18 mouse cellular contexts compared by ENCODE assay signal in the genomic region with DNA sequence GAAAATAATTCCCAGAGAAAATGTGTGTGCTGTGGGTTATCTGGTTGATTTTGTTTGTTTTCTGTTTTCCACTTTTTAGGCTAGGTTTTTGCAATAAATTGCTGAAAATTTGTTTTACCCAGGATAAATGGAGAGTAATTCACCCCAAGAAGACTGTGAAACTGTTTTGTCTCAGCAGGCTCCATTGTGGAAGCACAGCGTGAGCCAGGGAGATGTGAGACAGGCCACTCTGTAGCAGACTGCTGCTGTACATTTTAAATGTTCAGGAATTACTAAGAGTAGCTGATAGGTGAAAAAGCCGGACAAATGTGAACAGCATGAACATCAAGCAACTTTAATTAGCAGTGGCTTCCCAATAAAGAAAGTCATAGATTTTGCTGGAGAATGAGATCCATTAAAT.
"Had no signal": no experiment of that assay in that cellular context is flagged by ENCODE, and none has a peak within 500 bp of the region (broad histone marks: within the 10 kb centered on the region; RNA-seq: fewer than 3 reads in every experiment).

No protein-coding gene starts in this region.

- H3K36me3 ChIP-seq: liver, embryonic 15.5 days; lung, embryonic 15.5 days; midbrain, embryonic 13.5 days; midbrain, embryonic 15.5 days; neural tube, embryonic 12.5 days; stomach, embryonic 15.5 days had no signal

- H3K9me3 ChIP-seq: liver, embryonic 15.5 days; lung, embryonic 15.5 days; megakaryocyte, embryonic 14.5 days; midbrain, embryonic 13.5 days; midbrain, embryonic 15.5 days; neural tube, embryonic 12.5 days; stomach, embryonic 15.5 days had no signal

- H3K4me3 ChIP-seq: liver, embryonic 15.5 days; lung, embryonic 15.5 days; megakaryocyte, embryonic 14.5 days; midbrain, embryonic 13.5 days; midbrain, embryonic 15.5 days; neural tube, embryonic 12.5 days; stomach, embryonic 15.5 days had no signal

- H3K4me1 ChIP-seq: liver, embryonic 15.5 days; lung, embryonic 15.5 days; megakaryocyte, embryonic 14.5 days; midbrain, embryonic 13.5 days; midbrain, embryonic 15.5 days; neural tube, embryonic 12.5 days; stomach, embryonic 15.5 days had no signal

- ATAC-seq: liver, postnatal 0 days; lung, postnatal 0 days; midbrain, embryonic 13.5 days; midbrain, embryonic 15.5 days had no signal

- H3K27ac ChIP-seq: liver, embryonic 15.5 days; lung, embryonic 15.5 days; macrophage; midbrain, embryonic 13.5 days; midbrain, embryonic 15.5 days; neural tube, embryonic 12.5 days; stomach, embryonic 15.5 days; stomach, postnatal 0 days had no signal

- H3K9ac ChIP-seq: liver, embryonic 15.5 days; liver, postnatal 0 days; lung, embryonic 15.5 days; midbrain, embryonic 13.5 days; midbrain, embryonic 15.5 days; neural tube, embryonic 12.5 days; stomach, embryonic 15.5 days had no signal

- H3K4me2 ChIP-seq: liver, embryonic 15.5 days; lung, embryonic 15.5 days; midbrain, embryonic 11.5 days; midbrain, embryonic 13.5 days; midbrain, embryonic 15.5 days; neural tube, embryonic 12.5 days; stomach, embryonic 15.5 days had no signal

- DNase-seq: liver, postnatal 0 days; lung, adult 2 months; lung, postnatal 14 days; lung, postnatal 36 days; right cerebral cortex, postnatal 14 days; thymus, postnatal 14 days; thymus, postnatal 36 days had no signal

- H3K27me3 ChIP-seq: liver, embryonic 15.5 days; lung, embryonic 15.5 days; megakaryocyte, embryonic 14.5 days; midbrain, embryonic 13.5 days; midbrain, embryonic 15.5 days; neural tube, embryonic 12.5 days; stomach, embryonic 15.5 days had no signal
